Mouse (Mus musculus) adrenal gland, postnatal 4 days (tissue): ENCODE results near the gene Defb41. TPM values are rescaled to one million over a fixed set of nuclear protein-coding genes. Genes with fewer than 3 reads are reported as not detected.
"Not testable (repeated sequence)": the region's sequence is repeated elsewhere in the genome, so short reads cannot be mapped to it uniquely, and the experiment has no call there.

Experiments used
- DNase-seq, 2 experiments: peaks; one replicate each; pipeline ENCODE4 v3.0.0; 2021 to 2022; ENCODE audit warnings: low spot score in 2 of 2, mixed read lengths in 2 of 2
- long read RNA-seq, 2 experiments: library from polyadenylated mRNA; stranded (forward); transcript quantifications; one replicate each; pipeline ENCODE4 v2.0.0; 2021
- total RNA-seq, 2 experiments: library from RNA; stranded (reverse); gene quantifications; 2 replicates each; pipeline ENCODE4 v1.2.3; 2021

Gene Defb41
- total RNA-seq = not detected
- long read RNA-seq, experiment 1 = 0 reads
- long read RNA-seq, experiment 2 = 0 reads

DNA sequence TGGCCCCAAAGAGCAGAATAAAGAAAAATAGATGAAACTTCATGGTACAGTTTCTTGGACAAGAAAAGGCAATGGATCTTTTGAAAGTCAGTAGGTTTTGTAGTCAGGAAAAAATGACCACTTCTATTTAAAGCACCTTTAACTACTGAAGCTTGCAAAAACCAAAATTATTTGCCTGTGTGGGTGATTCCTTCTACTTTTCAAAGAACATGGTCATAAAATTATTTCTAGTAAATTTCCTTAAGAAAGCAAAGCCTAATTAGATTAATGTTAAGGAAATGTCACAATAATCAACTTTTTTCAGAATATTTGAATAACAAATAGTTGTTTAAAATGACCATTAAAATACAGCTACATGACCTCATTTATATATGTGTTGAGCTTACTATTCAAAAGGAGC, at the start of gene Defb41:
Gene Defb41, minus strand, starts transcription at position 101 of the 400 bp plus-strand sequence.
- DNase-seq = no peak

GRCm38 (mm10) chr1:18308474-18308829, 43.5 kb upstream of the Defb41 start:
- no peak for DNase-seq

DNA sequence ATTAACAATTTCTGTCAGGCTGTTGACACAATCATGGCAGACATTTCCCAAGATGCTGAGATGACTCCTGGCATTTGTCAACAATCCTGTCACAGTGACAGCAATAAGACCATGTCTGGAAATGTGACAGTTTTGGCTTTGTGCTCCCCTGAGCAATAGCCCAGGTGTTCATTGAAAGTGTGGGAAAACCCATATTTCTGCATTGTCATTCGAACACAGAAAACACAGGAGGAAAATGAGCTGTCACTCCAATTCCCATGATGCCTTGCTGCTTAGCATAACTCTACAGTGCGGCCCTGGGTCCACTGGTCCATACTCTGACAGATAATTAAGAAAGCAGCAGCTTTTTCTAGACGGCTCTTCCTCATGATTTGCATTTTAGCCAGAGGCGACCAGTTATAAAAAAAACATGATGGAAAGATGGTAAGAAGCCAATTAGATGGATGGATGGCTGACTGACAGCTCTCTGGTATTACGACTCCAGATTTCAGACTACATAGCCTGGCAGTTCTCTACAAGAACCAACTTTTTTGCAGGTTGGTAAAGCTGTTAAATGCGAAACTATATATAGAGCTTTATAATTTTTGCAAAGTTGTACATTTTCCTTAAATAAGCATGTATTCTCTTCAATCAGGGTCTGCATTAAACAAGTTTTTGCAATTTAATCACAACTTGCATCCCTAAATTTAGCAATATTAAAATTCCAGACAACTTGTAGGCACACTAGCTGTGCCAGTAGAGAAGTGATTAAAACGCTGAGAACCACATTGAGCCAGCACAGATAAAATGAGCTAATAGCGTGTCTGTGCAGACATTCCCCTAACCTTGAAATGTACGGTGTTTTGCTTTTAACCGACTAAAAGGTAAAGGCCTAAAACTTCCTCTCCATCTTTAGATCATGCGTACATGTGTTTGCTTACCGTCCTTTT, 42.9 kb upstream of the Defb41 start:
- DNase-seq = no peak

GRCm38 (mm10) chr1:18292515-18292914, 27.6 kb upstream of the Defb41 start:
- no peak for DNase-seq

- no peak for DNase-seq
Observed at GRCm38 (mm10) chr1:18288860-18289259, 23.9 kb upstream of the Defb41 start.

- DNase-seq = no peak
Observed at GRCm38 (mm10) chr1:18287371-18287770, 22.4 kb upstream of the Defb41 start.

- no peak for DNase-seq
Observed at GRCm38 (mm10) chr1:18271095-18271494, 6.2 kb upstream of the Defb41 start.

DNA sequence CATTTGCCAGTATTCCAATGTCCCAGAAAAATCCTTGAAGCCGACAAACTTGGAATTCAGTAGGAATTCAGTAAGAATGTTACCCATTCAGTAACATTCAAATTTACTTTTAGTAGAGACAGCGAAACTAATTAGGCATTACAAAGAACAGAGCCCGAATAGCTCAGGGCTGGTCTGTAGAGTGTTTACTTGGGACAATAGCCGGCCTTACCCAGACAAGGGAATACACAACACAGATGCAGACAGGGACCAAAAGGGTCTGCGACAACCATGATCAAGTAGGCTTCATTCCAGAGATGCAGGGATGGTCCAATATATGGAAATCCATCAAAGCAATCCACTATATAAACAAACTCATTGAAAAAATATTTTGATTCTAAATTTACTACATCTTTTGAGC, 3.9 kb upstream of the Defb41 start:
- no peak for DNase-seq

GRCm38 (mm10) chr1:18245801-18246580, 18.9 kb downstream of the Defb41 start:
- not testable (repeated sequence) for DNase-seq

- DNase-seq = no peak
Observed at GRCm38 (mm10) chr1:18237343-18237742, 27.6 kb downstream of the Defb41 start, which contains the start of gene Defb18. Gene Defb18 (minus strand): TSS chr1:18237443.

DNA sequence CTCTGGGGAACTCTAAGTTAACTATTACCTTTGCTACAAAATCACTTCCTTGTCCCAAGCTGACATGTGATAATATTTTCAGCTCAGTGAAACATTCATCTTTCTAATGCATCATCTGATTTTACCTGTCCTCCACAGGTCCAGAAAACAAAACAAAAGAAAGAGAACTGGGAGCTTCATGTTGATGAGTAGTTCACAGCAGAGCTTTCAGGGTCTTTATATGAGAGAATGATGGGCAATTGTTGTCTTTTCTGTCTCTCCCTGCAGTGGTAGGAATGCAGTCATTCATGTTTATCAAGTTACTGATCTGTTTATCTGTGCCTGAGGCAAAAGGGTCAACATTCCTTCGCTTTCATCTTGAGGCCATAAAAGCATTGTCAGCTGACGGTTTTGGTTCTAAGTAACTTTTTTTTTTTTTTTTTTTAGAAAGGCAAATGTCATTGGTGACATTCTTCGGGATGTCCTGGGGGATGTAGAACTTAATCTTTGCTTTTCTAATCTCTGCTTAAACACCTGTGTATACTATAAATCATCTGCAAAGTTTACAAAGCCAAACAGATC, 41.5 kb downstream of the Defb41 start:
- no peak for DNase-seq

Other genes starting within 250 kb of the Defb41 start
- gene Crisp4, start 119.2 kb downstream of the Defb41 start, total RNA-seq = not detected
- not detected for gene Defb18, start 27.7 kb downstream of the Defb41 start, total RNA-seq